Mouse (Mus musculus): Measurements from ENCODE around the gene Ccdc153.

The Ccdc153 gene

DNA sequence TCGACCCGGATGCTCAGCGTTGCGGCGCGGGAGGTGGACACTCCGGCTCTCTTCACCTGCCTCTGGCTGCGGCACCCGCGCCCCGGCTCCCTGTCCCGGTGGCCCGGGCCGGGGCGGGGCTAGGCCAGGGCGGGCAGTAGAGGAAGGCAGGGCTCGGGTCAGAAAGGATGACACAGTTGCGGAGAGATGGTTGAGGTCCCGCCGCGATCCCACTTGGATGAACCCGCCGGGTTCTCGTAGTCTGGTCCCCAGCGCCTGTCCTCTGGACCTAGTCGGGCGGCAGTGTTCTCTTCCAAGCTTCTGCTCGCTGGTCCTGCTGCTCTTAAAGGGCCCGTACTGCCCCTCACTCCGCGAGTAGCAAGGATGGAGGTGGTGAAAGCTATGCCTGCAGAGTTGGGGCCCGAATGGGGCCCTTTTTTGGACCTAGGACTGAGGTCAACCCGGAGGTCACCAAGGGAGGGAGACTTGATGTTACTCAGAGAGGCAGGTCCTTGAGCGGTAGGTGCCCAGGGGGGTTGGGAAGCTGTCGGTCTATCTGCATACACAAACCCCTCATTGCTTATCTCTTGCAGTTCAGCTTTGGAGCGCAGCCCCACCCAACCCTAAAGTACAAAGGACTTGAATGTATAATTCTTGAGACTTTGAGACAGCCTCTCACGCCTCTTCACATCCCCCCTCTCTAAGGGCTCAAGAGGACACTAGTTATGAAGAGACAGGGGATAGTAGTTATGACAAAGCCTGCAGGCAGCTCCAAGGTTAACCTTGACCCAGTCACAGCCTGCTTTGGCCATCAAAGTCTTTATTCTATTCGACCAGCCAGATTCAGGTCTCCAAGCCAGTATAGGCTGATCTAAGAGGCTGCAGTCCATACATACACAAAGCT, 47.8 kb downstream of the Ccdc153 start, which contains the start of gene Abcg4:
Gene Abcg4, minus strand, starts transcription at position 540 of the 883 bp plus-strand sequence.
- peak; percentile 68 for DNase-seq

DNA sequence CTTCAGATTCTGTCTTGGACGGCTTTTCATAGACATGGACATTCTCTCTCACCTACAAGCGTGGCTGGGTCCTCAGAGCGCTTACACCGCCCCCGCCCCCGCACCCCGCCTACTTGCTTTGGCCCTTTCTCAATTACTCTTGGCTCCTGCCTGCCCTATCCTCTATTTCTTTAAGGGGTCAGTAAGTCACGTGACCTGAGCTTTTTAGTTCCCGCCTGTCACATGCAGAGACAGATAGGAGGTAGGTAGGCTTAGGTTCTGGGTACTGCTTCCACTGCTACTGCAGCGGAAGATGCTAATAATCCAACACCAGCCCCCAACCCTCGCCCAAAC, 48.4 kb downstream of the Ccdc153 start:
- no peak for DNase-seq

DNA sequence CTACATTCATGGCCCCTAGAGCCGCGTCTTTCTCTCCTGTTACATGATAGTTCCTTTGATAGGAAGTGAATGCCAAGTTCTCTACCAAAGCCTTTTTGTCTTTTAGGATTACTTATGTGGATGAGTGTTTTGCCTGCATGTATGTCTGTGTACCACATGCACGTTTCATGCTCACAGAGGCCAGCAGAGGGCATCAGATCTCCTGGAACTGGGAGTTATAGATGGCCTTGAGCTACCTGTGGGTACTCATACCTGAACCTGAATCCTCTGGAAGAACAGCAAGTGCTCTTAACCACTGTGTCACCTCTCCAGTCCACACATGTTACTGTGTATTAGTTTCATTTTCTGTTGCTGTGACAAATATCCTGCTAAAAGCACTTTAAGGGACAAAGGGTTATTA, 52.0 kb downstream of the Ccdc153 start:
- DNase-seq: no peak

Measured in cerebellum, adult 11-12 months (tissue).